Mouse (Mus musculus) kidney, postnatal 25 days (tissue): ENCODE data around the gene Sptan1.

Experiments used
- DNase-seq, 2 experiments: peaks; one replicate each; pipeline ENCODE4 v3.0.0; 2021; ENCODE audit warnings: mixed read lengths in 2 of 2

Gene Sptan1

DNA sequence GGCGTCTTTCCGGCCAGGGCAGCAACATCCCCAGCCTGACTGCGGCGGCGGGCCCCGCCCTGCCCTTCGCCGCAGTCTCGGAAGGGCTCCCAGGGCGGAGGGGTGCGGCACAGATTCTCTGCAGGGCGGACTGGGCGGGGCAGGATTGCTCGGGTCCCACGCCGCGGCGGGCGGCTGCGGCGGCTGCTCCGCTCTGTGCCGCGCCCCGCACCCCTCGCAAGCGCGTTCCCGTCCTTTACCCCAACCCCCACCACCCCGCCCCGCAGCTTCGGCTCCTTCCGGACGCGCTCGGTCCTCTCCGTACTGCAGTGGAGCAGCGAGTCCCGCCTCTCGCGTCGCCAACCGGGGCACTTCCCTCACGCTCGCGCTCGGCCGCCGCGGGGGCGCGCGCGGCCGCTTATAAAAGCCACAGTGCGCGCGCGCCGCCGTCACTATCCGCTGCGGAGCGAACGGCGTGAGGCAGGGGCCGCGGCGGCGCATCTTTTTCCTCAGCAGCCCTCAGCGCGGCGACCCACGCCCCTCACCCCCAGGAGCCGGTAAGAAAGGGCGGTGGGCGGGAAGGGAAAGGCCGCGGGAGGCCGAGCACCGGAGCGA lies at the start of gene Sptan1:
Sptan1 (plus strand) TSS at position 311 of the 594 bp plus-strand sequence.
- DNase-seq = peak; percentile 97 to 98

DNA sequence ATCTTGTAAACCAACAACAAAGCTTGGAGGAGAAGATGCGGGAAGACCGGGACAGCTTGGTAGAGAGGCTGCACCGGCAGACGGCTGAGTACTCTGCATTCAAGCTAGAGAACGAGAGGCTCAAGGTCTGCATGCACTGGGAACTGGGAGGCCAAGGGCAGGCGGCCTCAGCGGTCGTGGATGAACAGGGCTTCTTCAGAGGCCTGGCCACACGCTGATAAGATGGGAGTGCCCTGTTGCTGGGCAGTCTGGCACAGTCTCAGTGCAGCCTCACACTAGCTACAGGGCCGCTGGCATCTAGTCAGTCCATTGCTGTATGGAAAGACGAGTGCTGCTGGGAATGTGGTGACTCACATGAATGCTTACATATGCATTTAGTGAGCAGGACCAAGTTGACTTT lies 47.7 kb upstream of the Sptan1 start:
- no peak for DNase-seq

GRCm38 (mm10) chr2:29922011-29922410 lies 43.3 kb upstream of the Sptan1 start:
- peak; percentile 86 to 87 for DNase-seq

DNA sequence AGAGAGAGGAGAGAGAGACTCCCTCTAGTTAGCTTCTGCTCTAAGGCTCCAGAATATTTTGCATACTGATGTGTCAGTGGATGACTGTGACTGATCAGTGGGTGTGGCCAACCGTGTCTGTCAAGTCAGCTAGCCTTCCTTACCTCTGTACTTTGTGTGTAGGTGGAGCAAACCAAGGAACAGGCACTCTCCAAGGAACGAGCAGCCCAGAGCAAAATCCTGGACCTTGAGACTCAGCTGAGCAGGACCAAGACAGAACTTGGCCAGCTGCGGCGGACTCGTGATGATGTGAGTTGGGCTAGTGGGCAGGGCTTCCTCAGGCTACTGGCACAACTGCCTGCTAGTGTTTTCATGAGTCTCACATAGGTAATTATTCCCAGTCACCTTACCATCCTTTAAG lies 38.8 kb upstream of the Sptan1 start:
- DNase-seq = peak; percentile 76 to 93

DNA sequence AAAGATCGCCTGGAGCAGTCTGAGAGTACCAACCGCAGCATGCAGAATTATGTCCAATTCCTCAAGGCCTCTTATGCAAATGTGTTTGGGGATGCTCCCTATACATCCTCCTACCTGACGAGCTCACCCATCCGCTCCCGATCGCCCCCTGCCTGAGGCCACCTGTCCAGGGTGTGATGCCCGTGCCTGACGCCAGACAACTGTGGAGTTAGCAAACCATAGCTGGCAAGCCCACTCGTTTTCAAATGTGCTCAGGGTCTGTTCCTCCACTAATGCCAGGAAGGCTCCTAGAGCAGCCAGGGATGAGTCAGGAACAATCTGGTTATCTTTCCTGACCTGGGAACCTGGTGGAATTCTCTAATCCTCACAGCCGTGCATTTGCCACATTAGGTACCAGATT lies 34.9 kb upstream of the Sptan1 start:
- no peak for DNase-seq

- no peak for DNase-seq
Observed at GRCm38 (mm10) chr2:29931194-29931593, 34.2 kb upstream of the Sptan1 start.

DNA sequence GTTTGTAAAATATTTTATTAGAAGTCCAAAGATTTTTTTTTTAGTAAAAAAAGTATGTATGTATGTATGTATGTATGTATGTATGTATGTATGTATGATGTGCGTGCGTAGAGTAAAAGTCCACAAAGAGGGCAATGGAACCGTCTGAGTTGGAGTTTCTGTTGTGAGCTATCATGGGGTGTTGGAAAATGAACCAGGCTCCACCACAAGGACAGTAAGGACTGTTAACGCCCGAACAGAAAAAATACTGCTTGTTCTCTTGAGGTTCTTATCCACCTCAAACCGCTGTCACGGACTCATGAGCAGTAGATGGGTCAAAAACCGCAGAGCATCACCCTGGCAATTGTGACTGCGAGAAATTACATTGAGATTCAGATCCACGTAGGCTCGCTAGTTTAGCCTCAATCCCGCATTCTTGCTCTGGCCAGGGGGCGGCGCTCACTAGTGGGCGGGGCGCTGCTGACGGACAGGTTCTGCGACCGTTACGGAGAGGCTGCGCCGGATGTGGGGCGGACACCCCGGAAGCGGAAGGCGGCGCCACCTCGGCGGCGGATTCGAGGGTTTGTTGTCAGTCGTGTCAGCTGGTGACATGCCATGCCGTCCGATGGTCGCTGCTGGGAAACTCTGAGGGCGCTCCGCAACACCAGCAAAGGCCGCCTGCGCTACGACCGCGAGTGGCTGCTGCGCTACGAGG lies 30.3 kb upstream of the Sptan1 start, which contains the start of gene Gle1:
Gle1 (plus strand) TSS at position 521 of the 694 bp plus-strand sequence.
- peak; percentile 97 for DNase-seq

- DNase-seq = peak; percentile 39 to 60
Observed at GRCm38 (mm10) chr2:29940073-29940472, 25.3 kb upstream of the Sptan1 start.

GRCm38 (mm10) chr2:29940826-29941225 lies 24.5 kb upstream of the Sptan1 start:
- DNase-seq = no peak

DNA sequence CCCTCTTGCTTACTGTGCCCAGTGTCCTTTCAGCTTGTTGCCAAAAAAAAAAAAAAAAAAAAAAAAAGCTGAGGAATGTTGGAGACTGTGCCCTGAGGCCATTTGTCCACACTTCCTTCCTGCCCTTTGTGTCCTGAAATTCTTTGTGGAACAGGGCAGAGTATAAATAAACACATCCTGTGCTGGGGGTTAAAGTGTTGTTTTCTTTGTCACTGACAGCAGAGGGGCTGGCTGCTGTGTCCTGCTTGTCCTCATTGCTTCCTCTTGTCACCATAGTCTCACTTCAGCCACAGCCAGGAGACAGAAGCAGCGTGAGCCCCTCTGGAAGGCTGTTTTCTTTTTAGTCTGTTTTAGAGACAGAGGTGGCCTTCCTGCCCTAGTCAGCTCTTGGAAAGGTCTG lies 20.6 kb upstream of the Sptan1 start:
- peak; percentile 68 to 85 for DNase-seq

- no peak for DNase-seq
Observed at GRCm38 (mm10) chr2:29948896-29949295, 16.5 kb upstream of the Sptan1 start.

DNA sequence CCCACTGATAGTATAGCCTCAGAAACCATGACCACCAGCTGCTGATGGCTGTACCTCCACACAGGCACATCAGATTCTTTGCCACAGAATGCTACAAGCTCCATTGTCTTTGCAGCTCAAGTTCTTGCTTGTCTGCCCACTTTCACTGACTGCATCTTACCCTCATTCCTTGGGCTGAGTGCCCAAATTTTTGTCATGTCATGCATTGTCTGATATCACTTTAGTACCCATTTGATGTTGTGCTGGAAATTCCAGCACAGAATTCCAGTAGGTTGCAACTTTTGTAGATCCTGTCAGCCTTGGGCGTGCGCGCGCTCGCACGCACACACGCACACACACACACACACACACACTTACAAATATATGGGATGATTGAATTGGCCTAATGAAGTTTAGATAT lies 4.1 kb upstream of the Sptan1 start:
- DNase-seq = no peak

GRCm38 (mm10) chr2:29964354-29965249 lies 758 bp upstream of the Sptan1 start:
- DNase-seq = peak; percentile 73 to 88

DNA sequence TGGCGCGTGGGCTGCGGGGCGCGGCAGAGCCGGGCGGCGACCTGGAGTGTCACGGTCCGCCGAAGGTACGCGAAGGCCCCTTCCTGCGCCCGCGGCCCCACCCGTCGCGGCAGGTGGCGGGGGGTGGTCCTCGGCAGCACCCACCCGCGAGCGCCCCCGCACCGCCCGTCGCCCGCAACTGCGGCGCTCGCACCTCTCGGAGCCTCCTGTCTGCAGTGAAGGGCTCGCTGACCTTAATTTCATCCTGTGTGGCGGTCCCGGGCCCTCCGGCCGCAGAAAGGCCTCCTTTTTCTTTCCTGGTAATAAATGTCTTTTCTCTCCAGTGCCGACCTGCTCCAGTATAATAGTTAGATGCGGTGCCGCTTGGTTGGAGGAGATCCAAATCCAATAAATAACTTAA lies 546 bp downstream of the Sptan1 start:
- DNase-seq = peak; percentile 37 to 69

DNA sequence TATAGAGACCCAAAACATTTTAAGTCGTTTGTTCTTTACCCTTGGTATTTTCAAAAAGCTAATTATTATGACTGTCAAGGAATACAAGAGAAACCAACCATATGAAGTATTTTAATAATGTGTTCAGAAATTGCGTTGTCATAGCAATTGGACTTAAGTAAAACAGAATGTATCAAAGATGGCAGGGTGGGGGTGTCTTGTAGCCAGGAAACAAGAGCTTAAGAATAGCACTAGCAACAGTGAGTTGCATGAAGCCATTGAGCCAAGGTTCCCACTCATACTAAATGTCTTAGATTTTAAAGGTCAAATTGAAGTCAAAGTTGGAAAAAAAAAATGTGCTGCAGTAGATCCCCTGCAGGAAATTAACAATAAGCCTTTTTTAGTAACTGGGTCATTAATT lies 1.5 kb downstream of the Sptan1 start:
- no peak for DNase-seq

DNA sequence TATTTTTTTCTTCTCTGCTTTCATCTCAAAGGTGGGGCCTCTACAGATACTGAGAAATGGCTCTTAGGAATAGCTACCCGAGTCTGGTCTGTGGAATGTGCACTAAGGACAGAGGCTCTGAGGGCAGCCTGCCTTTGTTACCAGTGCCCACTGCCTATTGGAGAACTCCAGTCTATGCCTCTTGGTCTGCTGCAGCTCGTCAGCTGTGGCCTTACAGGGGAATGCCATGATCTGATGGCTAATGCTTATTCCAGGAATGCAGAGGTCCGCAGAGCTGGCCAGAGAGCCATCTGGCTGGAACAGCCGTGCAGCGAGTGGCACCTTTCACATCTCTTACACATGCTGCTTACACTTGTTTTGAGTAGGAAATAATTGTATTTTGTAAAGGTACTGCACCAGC lies 2.4 kb downstream of the Sptan1 start:
- peak in 1 of 2 experiments; percentile 54 for DNase-seq

DNA sequence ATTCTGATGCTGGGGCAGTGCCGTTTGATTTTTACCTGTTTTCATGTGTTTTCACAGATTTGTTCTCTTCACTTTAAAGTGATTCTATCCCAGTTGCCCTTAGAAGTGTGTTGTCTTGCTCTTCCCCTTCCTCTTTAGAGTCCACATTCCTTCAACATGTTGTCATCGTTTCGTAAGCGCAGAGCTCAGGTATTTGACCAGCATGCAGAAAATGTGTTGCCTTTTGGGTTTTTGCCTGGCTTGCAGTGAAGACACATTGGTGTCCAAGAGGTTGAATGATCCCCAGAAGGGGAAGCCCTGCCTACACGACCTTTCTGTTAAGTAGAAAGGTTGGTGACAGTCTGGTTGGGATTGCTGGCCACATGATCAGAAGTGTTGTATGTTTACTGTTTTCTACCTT lies 3.3 kb downstream of the Sptan1 start:
- peak; percentile 40 to 56 for DNase-seq

- DNase-seq = peak; percentile 93 to 94
Observed at GRCm38 (mm10) chr2:29971838-29972635, 6.7 kb downstream of the Sptan1 start.

DNA sequence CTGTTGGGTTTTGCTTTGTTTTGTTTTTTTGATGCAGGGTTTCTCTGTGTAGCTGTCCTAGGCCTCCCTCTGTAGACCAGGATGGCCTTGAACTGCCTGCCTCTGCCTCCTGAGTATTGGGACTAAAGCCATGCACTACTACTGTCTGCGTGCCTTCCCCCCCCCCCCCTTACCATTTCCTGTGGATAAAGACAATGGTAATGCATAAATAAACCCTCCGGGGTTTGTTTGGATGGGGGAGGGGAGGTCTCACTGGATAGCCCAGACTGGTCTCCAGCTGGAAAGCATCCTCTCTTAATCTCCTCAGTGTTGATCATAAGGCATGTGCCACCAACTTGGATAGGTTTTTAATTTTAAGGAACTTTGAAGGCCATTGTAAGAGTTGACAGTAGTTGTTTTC lies 8.2 kb downstream of the Sptan1 start:
- DNase-seq = peak; percentile 33 to 45

DNA sequence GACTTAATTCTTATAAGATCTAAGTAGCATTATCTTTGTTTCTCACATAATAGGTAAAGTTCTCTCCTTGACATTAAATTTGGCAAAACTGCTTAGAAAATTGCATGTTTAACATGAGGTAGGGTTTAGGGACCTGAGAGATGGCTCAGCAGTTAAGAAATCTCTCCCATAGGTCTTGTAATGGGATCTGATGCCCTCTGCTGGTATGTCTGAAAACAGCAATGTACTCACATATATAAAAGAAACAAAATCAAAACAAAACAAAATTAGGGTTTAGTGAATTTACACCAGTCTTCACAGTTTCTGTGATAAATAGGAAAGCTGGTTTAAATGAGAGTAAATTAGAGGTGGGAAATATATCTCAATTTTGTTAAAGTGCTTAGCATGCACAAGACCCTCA lies 11.9 kb downstream of the Sptan1 start:
- DNase-seq = peak in 1 of 2 experiments; percentile 77

DNA sequence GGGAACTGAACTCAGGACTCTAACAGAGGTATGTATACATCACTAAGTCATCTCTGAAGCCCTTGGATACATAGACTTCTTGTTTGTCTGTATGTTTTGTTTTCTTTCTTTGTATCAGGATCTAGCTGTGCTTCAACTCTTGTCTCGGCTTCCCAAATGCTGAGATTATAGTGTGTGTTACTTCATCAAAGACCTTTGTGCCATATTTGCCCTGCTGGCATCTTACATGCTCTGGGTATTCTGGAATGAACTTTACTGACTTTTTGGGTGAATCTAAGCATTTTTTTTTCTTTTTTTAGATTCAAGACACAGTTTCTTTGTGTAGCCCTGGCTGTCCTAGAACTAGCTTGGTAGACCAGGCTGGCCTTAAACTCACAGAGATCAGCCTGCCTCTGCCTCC lies 15.3 kb downstream of the Sptan1 start:
- no peak for DNase-seq

GRCm38 (mm10) chr2:29991962-29992361 lies 26.6 kb downstream of the Sptan1 start:
- DNase-seq = no peak

- peak in 1 of 2 experiments; percentile 47 for DNase-seq
Observed at GRCm38 (mm10) chr2:30009101-30009500, 43.7 kb downstream of the Sptan1 start.
